Mouse (Mus musculus) hindbrain, embryonic 15.5 days (tissue): ENCODE results near the gene Olfr272. TPM values are rescaled to one million over a fixed set of nuclear protein-coding genes. Genes with fewer than 3 reads are reported as not detected.

Experiments used
- polyA plus RNA-seq: library from polyadenylated mRNA; unstranded; fragments of >200 nt; fragmentation: Nextera tagmentation; extraction: Ambion mirVana; gene quantifications from 2 replicates; pipeline ENCODE4 v1.2.1, GENCODE M21; 2015

The Olfr272 gene
- polyA plus RNA-seq, 1 experiment from 2014 or later = not detected

Other genes starting within 250 kb of the Olfr272 start
- not detected in 2 replicates for gene Olfr275, start 104.6 kb downstream of the Olfr272 start, polyA plus RNA-seq
- gene Olfr273, start 59.9 kb downstream of the Olfr272 start, polyA plus RNA-seq = not detected in 2 replicates
- gene Olfr270, start 45.4 kb upstream of the Olfr272 start, polyA plus RNA-seq = not detected in 2 replicates
- not detected in 2 replicates for gene Nipsnap3a, start 70.1 kb upstream of the Olfr272 start, polyA plus RNA-seq
- gene Nipsnap3b, start 92.7 kb upstream of the Olfr272 start, polyA plus RNA-seq = 165 and 168 TPM in 2 replicates
- gene Abca1, start 240.7 kb upstream of the Olfr272 start, polyA plus RNA-seq = 10.1 and 11.1 TPM in 2 replicates